Mouse (Mus musculus) liver, embryonic 14.5 days (tissue): ENCODE measurements around the gene Inca1.

Experiments used
- CTCF ChIP-seq: IDR thresholded peaks from 2 replicates; pipeline ENCODE4 v1.5.1; 2016; ENCODE audit warnings: antibody characterized with exemption, low read depth, control low read depth
- EP300 ChIP-seq: IDR thresholded peaks from 2 replicates; pipeline ENCODE4 v1.6.1; 2016; ENCODE audit warnings: antibody characterized with exemption, low read depth

- TF ChIP-seq EP300 = no peak
- TF ChIP-seq CTCF = no peak
Measured at GRCm38 (mm10) chr11:70679361-70679760, 20.6 kb downstream of the Inca1 start.
